Mouse (Mus musculus) heart, adult 9 months (tissue): ENCODE measurements around the gene Foxr1.
"Not testable (repeated sequence)": the region's sequence is repeated elsewhere in the genome, so short reads cannot be mapped to it uniquely, and the experiment has no call there.

Experiments
- DNase-seq, 2 experiments: peaks; one replicate each; pipeline ENCODE4 v3.0.0; 2022; ENCODE audit warnings: low spot score in 2 of 2

Foxr1 gene

GRCm38 (mm10) chr9:44417156-44417891 is 23.6 kb downstream of the Foxr1 start:
- no peak for DNase-seq

- no peak for DNase-seq
These were observed 28.2 kb downstream of the Foxr1 start for GRCm38 (mm10) chr9:44412781-44413180.

- DNase-seq = no peak
These were observed 28.6 kb downstream of the Foxr1 start for GRCm38 (mm10) chr9:44412306-44412705.

- DNase-seq = no peak
These were observed 29.3 kb downstream of the Foxr1 start for GRCm38 (mm10) chr9:44411601-44412130.

GRCm38 (mm10) chr9:44410647-44411336 is 30.1 kb downstream of the Foxr1 start:
- DNase-seq = no peak

GRCm38 (mm10) chr9:44408693-44409092 is 32.2 kb downstream of the Foxr1 start:
- not testable (repeated sequence) for DNase-seq

GRCm38 (mm10) chr9:44407752-44408097 is 33.2 kb downstream of the Foxr1 start:
- DNase-seq = no peak

GRCm38 (mm10) chr9:44406906-44407751 is 33.8 kb downstream of the Foxr1 start, which contains the start of the genes Rps25 and Trappc4:
Gene Rps25 (plus strand): TSS chr9:44407139.
Gene Trappc4 (minus strand): TSS chr9:44407600.
- peak; percentile 94 for DNase-seq

- DNase-seq = no peak
These were observed 35.9 kb downstream of the Foxr1 start for GRCm38 (mm10) chr9:44405011-44405410.

GRCm38 (mm10) chr9:44401081-44401480 is 39.9 kb downstream of the Foxr1 start:
- DNase-seq = peak; percentile 69 to 70

GRCm38 (mm10) chr9:44399795-44400114 is 41.2 kb downstream of the Foxr1 start:
- peak in 1 of 2 experiments; percentile 36 for DNase-seq

- DNase-seq = no peak
These were observed 41.7 kb downstream of the Foxr1 start for GRCm38 (mm10) chr9:44399114-44399794.

GRCm38 (mm10) chr9:44398551-44398950 is 42.4 kb downstream of the Foxr1 start:
- DNase-seq = no peak

GRCm38 (mm10) chr9:44398087-44398486 is 42.8 kb downstream of the Foxr1 start:
- DNase-seq = no peak

- peak; percentile 98 to 99 for DNase-seq
These were observed 44.1 kb downstream of the Foxr1 start, which contains the start of gene Slc37a4 for GRCm38 (mm10) chr9:44396684-44397411. Gene Slc37a4 (plus strand): TSS chr9:44396852.

GRCm38 (mm10) chr9:44391466-44391865 is 49.5 kb downstream of the Foxr1 start:
- DNase-seq = peak in 1 of 2 experiments; percentile 57

- DNase-seq = no peak
These were observed 51.7 kb downstream of the Foxr1 start for GRCm38 (mm10) chr9:44389273-44389672.

- DNase-seq = no peak
These were observed 53.7 kb downstream of the Foxr1 start for GRCm38 (mm10) chr9:44387221-44387620.

GRCm38 (mm10) chr9:44384596-44384995 is 56.3 kb downstream of the Foxr1 start:
- no peak for DNase-seq
